Mouse (Mus musculus) gastrocnemius, postnatal 10 days (tissue): ENCODE measurements around the gene Car6. TPM values are rescaled to one million over a fixed set of nuclear protein-coding genes. Genes with fewer than 3 reads are reported as not detected.
A peak's percentile ranks its signal among the peaks of the same experiment; 100 is the strongest.

Source experiments
- DNase-seq: peaks from one replicate; pipeline ENCODE4 v3.0.0; 2021; ENCODE audit warnings: mixed read lengths
- long read RNA-seq, 2 experiments: library from polyadenylated mRNA; stranded (forward); transcript quantifications; one replicate each; pipeline ENCODE4 v2.0.0; 2021
- total RNA-seq, 2 experiments: library from RNA; stranded (reverse); gene quantifications; 2 replicates each; pipeline ENCODE4 v1.2.3; 2021

The Car6 gene
- total RNA-seq, result not detected
- long read RNA-seq, experiment 1, result 0 reads
- long read RNA-seq, experiment 2, result 0 reads

- DNase-seq, result no peak
Observed at GRCm38 (mm10) chr4:150201232-150201631, at the start of gene Car6. TSS of gene Car6 (minus strand) at chr4:150201332.

- no peak for DNase-seq
Observed at GRCm38 (mm10) chr4:150249731-150250270, 48.7 kb upstream of the Car6 start.

GRCm38 (mm10) chr4:150248917-150249316, 47.8 kb upstream of the Car6 start:
- DNase-seq, result no peak

GRCm38 (mm10) chr4:150248009-150248408, 46.9 kb upstream of the Car6 start:
- peak; percentile 62 for DNase-seq

- DNase-seq, result peak; percentile 47
Observed at GRCm38 (mm10) chr4:150245876-150246275, 44.7 kb upstream of the Car6 start.

- no peak for DNase-seq
Observed at GRCm38 (mm10) chr4:150242745-150243144, 41.6 kb upstream of the Car6 start.

- no peak for DNase-seq
Observed at GRCm38 (mm10) chr4:150241708-150242107, 40.6 kb upstream of the Car6 start.

GRCm38 (mm10) chr4:150240381-150240886, 39.3 kb upstream of the Car6 start:
- DNase-seq, result no peak

GRCm38 (mm10) chr4:150239951-150240368, 38.8 kb upstream of the Car6 start:
- peak; percentile 52 for DNase-seq

- DNase-seq, result no peak
Observed at GRCm38 (mm10) chr4:150239503-150239902, 38.4 kb upstream of the Car6 start.

GRCm38 (mm10) chr4:150239087-150239480, 38.0 kb upstream of the Car6 start:
- DNase-seq, result no peak

- peak; percentile 48 for DNase-seq
Observed at GRCm38 (mm10) chr4:150238433-150239086, 37.4 kb upstream of the Car6 start.

- no peak for DNase-seq
Observed at GRCm38 (mm10) chr4:150237636-150238361, 36.7 kb upstream of the Car6 start.

GRCm38 (mm10) chr4:150236521-150237481, 35.7 kb upstream of the Car6 start, which contains the start of gene Eno1:
TSS of gene Eno1 (plus strand) at chr4:150236721.
- peak; percentile 98 for DNase-seq

- DNase-seq, result no peak
Observed at GRCm38 (mm10) chr4:150236031-150236430, 34.9 kb upstream of the Car6 start.

- DNase-seq, result no peak
Observed at GRCm38 (mm10) chr4:150235585-150235984, 34.5 kb upstream of the Car6 start.

GRCm38 (mm10) chr4:150234599-150235327, 33.6 kb upstream of the Car6 start:
- no peak for DNase-seq

GRCm38 (mm10) chr4:150231871-150232270, 30.7 kb upstream of the Car6 start:
- no peak for DNase-seq

GRCm38 (mm10) chr4:150230460-150231407, 29.6 kb upstream of the Car6 start:
- peak; percentile 51 for DNase-seq
